Mouse (Mus musculus) midbrain, embryonic 14.5 days (tissue): ENCODE measurements around the gene Syn3. TPM values are rescaled to one million over a fixed set of nuclear protein-coding genes. Genes with fewer than 3 reads are reported as not detected.
"Not testable (repeated sequence)": the region's sequence is repeated elsewhere in the genome, so short reads cannot be mapped to it uniquely, and the experiment has no call there.

Experiments
- ATAC-seq: fragments of 200-750 bp; cut with Nextera tagmentation; 2 replicates; pipeline ENCODE4 v1.8.0; 2017; ENCODE audit warnings: moderate number of reproducible peaks, moderate library complexity; ENCODE audit not compliant: low FRiP score, low TSS enrichment
- DNase-seq: peaks from one replicate; pipeline ENCODE4 v3.0.0-alpha.2; 2015
- H3K27ac ChIP-seq: fragments of 300-500 bp; sonication (generic); replicated peaks from 2 replicates; pipeline ENCODE4 v1.5.1; 2014; ENCODE audit warnings: mild to moderate bottlenecking, low read depth, low read length, moderate library complexity
- H3K27me3 ChIP-seq: fragments of 300-500 bp; sonication (generic); 2 replicates; pipeline ENCODE4 v1.6.1; 2014; ENCODE audit warnings: low read length, control low read depth, mixed read lengths; ENCODE audit not compliant: control insufficient read depth, insufficient read depth
- H3K36me3 ChIP-seq: fragments of 300-500 bp; sonication (generic); 2 replicates; pipeline ENCODE4 v1.6.1; 2014; ENCODE audit warnings: low read length, control low read depth; ENCODE audit not compliant: control insufficient read depth, insufficient read depth
- H3K4me1 ChIP-seq: fragments of 300-500 bp; sonication (generic); 2 replicates; pipeline ENCODE4 v1.6.1; 2014; ENCODE audit warnings: mild to moderate bottlenecking, antibody characterized with exemption, low read length, control low read depth; ENCODE audit not compliant: control insufficient read depth, insufficient read depth
- H3K4me2 ChIP-seq: fragments of 300-500 bp; sonication (generic); 2 replicates; pipeline ENCODE4 v1.6.1; 2014; ENCODE audit warnings: mild to moderate bottlenecking, low read length, moderate library complexity
- H3K4me3 ChIP-seq: fragments of 300-500 bp; sonication (generic); replicated peaks from 2 replicates; pipeline ENCODE4 v1.5.1; 2014; ENCODE audit warnings: low read depth, low read length
- H3K9ac ChIP-seq: fragments of 300-500 bp; sonication (generic); replicated peaks from 2 replicates; pipeline ENCODE4 v1.6.1; 2014; ENCODE audit warnings: mild to moderate bottlenecking, low read length, moderate library complexity
- H3K9me3 ChIP-seq: fragments of 300-500 bp; sonication (generic); 2 replicates; pipeline ENCODE4 v1.6.1; 2016; ENCODE audit warnings: low read length, control low read depth, mixed read lengths; ENCODE audit not compliant: control insufficient read depth
- WGBS: fragments of 180-500 bp; shearing (Covaris S2); extraction: QIAGEN DNeasy Blood & Tissue Kit; methylation state at CpG from one replicate; pipeline ENCODE4 v1.1.7; 2014; 5-methylcytosine and 5-hydroxymethylcytosine counted together
- polyA plus RNA-seq: library from polyadenylated mRNA; unstranded; fragments of >200 nt; fragmentation: Nextera tagmentation; extraction: Ambion mirVana; gene quantifications from 2 replicates; pipeline ENCODE4 v1.2.1, GENCODE M21; 2014

The Syn3 gene
- polyA plus RNA-seq, 1 experiment from 2014 or later, result 25.6 TPM

DNA sequence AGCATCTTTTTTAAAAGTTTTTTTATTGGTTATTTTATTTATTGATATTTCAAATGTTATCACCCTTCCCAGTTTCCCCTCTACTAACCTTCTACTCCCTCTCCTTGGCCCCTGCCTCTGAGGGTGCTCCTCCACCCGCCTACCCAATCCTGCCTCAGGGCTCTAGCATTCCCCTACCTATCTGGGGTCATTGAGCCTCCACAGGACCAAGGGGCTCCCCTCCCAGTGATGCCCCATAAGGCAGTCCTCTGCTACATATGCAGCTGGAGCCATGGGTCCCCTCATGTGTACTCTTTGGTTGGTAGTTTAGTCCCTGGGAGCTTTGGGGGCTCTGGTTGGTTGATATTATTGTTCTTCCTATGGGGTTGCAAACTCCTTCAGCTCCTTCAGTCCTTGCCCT lies 471.9 kb downstream of the Syn3 start:
- H3K36me3 ChIP-seq, H3K4me3 ChIP-seq, H3K27ac ChIP-seq, H3K27me3 ChIP-seq, H3K4me2 ChIP-seq, H3K9me3 ChIP-seq, ATAC-seq, DNase-seq, H3K9ac ChIP-seq, H3K4me1 ChIP-seq: not testable (repeated sequence)
- 79% methylated on average over 1 of the region's 1 CpGs for WGBS

- no peak overlapping the region for H3K27ac ChIP-seq
- H3K27me3 ChIP-seq, result no peaks in the 10 kb centered on the region
- H3K4me2 ChIP-seq, result no peak overlapping the region
- H3K4me1 ChIP-seq, result peaks cover 6% of the 10 kb centered on the region
- H3K4me3 ChIP-seq, result no peak overlapping the region
- 94% methylated on average over 3 of the region's 3 CpGs for WGBS
- no peaks in the 10 kb centered on the region for H3K9me3 ChIP-seq
- no peaks in the 10 kb centered on the region for H3K36me3 ChIP-seq
- no peak for ATAC-seq
- no peak for DNase-seq
- no peak overlapping the region for H3K9ac ChIP-seq
Measured at GRCm38 (mm10) chr10:86026354-86026753, 472.3 kb downstream of the Syn3 start.

- no peaks in the 10 kb centered on the region for H3K27me3 ChIP-seq
- H3K4me3 ChIP-seq, result no peak overlapping the region
- ATAC-seq (no peak), DNase-seq (no peak)
- H3K27ac ChIP-seq, result no peak overlapping the region
- no peaks in the 10 kb centered on the region for H3K9me3 ChIP-seq
- no peak overlapping the region for H3K9ac ChIP-seq
- H3K4me1 ChIP-seq, result peaks cover 6% of the 10 kb centered on the region
- no peak overlapping the region for H3K4me2 ChIP-seq
- 86% methylated on average over 2 of the region's 2 CpGs for WGBS
- no peaks in the 10 kb centered on the region for H3K36me3 ChIP-seq
Measured at GRCm38 (mm10) chr10:86025906-86026305, 472.8 kb downstream of the Syn3 start.

- ATAC-seq, result no peak
- Histone ChIP-seq H3K4me2 (no peak overlapping the region; the same call in 1 of the 2 replicates), H3K9ac (no peak overlapping the region)
Measured at GRCm38 (mm10) chr10:86023149-86023548, 475.5 kb downstream of the Syn3 start.

GRCm38 (mm10) chr10:86022474-86022816 lies 476.3 kb downstream of the Syn3 start:
- ATAC-seq (no peak; the same call in 1 of the 2 replicates), DNase-seq (no peak)
- peak overlapping the region; percentile 79 for H3K4me2 ChIP-seq
- peak overlapping the region; percentile 83 for H3K4me3 ChIP-seq
- H3K4me1 ChIP-seq, result peaks cover 6% of the 10 kb centered on the region
- H3K9ac ChIP-seq, result peak overlapping the region; percentile 86
- no peaks in the 10 kb centered on the region for H3K9me3 ChIP-seq
- H3K27me3 ChIP-seq, result no peaks in the 10 kb centered on the region
- 10% methylated on average over 6 of the region's 6 CpGs for WGBS
- H3K27ac ChIP-seq, result peak overlapping the region; percentile 77; the same call in 1 of the 2 replicates
- H3K36me3 ChIP-seq, result no peaks in the 10 kb centered on the region

More at GRCm38 (mm10) chr10:86023149-86023548, 475.5 kb downstream of the Syn3 start:
- H3K4me3 ChIP-seq, result no peak overlapping the region
- H3K27ac ChIP-seq, result no peak overlapping the region
- H3K27me3 ChIP-seq, result no peaks in the 10 kb centered on the region
- no peak for DNase-seq
- no peaks in the 10 kb centered on the region for H3K36me3 ChIP-seq
- H3K9me3 ChIP-seq, result no peaks in the 10 kb centered on the region
- H3K4me1 ChIP-seq, result peaks cover 6% of the 10 kb centered on the region

DNA sequence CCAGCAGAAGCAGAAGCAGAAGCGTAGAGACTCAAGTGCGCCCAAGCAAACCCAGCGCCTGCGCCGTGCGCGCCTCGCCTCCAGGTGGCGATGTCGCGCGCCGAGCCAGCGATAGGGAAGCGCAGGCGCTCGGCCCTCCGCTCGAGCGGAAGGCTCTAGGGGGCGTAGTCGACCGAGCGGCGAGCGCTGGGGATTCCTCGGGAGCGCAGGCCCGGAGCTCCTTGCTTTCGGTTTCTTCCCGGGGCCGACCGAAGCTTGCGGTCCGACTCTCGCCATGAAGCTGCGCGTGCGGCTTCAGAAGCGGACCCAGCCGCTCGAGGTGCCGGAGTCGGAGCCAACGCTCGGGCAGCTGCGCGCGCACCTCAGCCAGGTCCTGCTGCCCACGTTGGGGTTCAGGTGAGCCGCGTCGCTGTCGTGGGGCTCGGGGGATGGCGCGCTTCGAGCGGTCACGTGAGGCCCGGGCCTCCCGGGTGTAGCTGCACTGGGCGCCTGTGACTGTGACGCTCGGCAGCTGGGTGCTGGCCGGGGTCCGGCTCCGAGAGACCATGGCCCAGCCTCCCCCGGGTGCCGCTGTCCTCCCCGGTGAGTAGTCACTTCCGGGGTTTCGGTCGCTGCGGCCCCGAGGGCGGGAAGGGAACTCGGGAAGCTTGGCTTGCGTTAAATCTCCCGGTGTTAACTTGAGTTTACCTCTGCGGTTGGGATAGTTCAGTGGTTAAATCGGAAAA lies 476.8 kb downstream of the Syn3 start, which contains the start of gene Fbxo7:
Gene Fbxo7, plus strand, starts transcription at position 224 of the 725 bp plus-strand sequence.
- H3K9ac ChIP-seq, result peak within 1 kb of the TSS; percentile 86
- no peaks in the 10 kb centered on the region for H3K36me3 ChIP-seq
- H3K4me1 ChIP-seq, result peaks cover 6% of the 10 kb centered on the region
- no peaks in the 10 kb centered on the region for H3K9me3 ChIP-seq
- H3K27ac ChIP-seq, result peak within 1 kb of the TSS; percentile 77
- DNase-seq (peak; percentile 97), ATAC-seq (peak; percentile 96)
- H3K4me2 ChIP-seq, result peak within 1 kb of the TSS; percentile 79
- no peaks in the 10 kb centered on the region for H3K27me3 ChIP-seq
- WGBS, result under 1% methylated on average over 82 of the region's 82 CpGs
- H3K4me3 ChIP-seq, result peak within 1 kb of the TSS; percentile 83

- Histone ChIP-seq H3K4me3 (peak overlapping the region; percentile 83), H3K36me3 (no peaks in the 10 kb centered on the region), H3K27me3 (no peaks in the 10 kb centered on the region), H3K9me3 (no peaks in the 10 kb centered on the region), H3K4me2 (peak overlapping the region; percentile 79), H3K9ac (no peak overlapping the region), H3K4me1 (peaks cover 6% of the 10 kb centered on the region), H3K27ac (no peak overlapping the region)
- 0% methylated on average over 3 of the region's 3 CpGs for WGBS
- ATAC-seq (no peak), DNase-seq (no peak)
Measured at GRCm38 (mm10) chr10:86021408-86021748, 477.3 kb downstream of the Syn3 start.

DNA sequence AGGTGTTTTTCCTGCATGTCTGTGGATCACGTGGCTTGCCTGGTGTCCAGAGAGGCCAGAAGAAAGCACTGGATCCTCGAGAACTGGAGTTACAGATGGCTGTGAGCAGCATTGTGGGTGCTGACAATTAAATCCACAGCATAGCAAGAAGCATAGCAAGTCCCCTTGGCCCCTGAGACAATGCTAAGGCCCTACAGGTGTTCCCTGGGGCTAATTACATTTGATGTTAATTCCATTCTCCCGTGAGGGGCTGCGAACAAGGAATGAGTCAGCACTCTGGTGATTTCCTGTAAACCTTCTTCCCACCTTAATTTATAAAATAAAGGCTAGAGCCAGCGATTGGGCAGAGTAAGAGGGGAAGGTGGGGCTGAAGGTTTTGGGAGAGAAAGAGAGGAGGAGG lies 479.9 kb downstream of the Syn3 start:
- 34% methylated on average over 5 of the region's 5 CpGs for WGBS

GRCm38 (mm10) chr10:86017781-86018180 lies 480.9 kb downstream of the Syn3 start:
- no peak overlapping the region for H3K9ac ChIP-seq
- H3K9me3 ChIP-seq, result no peaks in the 10 kb centered on the region
- H3K27me3 ChIP-seq, result no peaks in the 10 kb centered on the region
- WGBS, result 93% methylated on average over 7 of the region's 7 CpGs
- no peak overlapping the region for H3K27ac ChIP-seq
- DNase-seq (no peak), ATAC-seq (no peak)
- no peak overlapping the region for H3K4me2 ChIP-seq
- H3K36me3 ChIP-seq, result no peaks in the 10 kb centered on the region
- H3K4me3 ChIP-seq, result no peak overlapping the region
- H3K4me1 ChIP-seq, result peaks cover 5% of the 10 kb centered on the region

More for the DNA sequence above, 479.9 kb downstream of the Syn3 start:
- Histone ChIP-seq H3K9ac (no peak overlapping the region), H3K4me1 (peaks cover 6% of the 10 kb centered on the region), H3K27ac (no peak overlapping the region), H3K9me3 (no peaks in the 10 kb centered on the region), H3K4me2 (no peak overlapping the region), H3K36me3 (no peaks in the 10 kb centered on the region), H3K27me3 (no peaks in the 10 kb centered on the region), H3K4me3 (no peak overlapping the region)
- no peak for DNase-seq
- no peak for ATAC-seq
